Mouse (Mus musculus) limb, embryonic 13.5 days (tissue): ENCODE data around the gene Slc9a3r1. TPM values are rescaled to one million over a fixed set of nuclear protein-coding genes. Genes with fewer than 3 reads are reported as not detected.

Experiments used
- polyA plus RNA-seq: library from polyadenylated mRNA; unstranded; fragments of >200 nt; fragmentation: Nextera tagmentation; extraction: Ambion mirVana; gene quantifications from 2 replicates; pipeline ENCODE4 v1.2.1, GENCODE M21; 2015

Gene Slc9a3r1
- polyA plus RNA-seq, 1 experiment from 2014 or later = 23.4 TPM

Other genes starting within 250 kb of the Slc9a3r1 start
- 0.14 and 0.19 TPM in 2 replicates for gene Cd300lb, start 229.0 kb upstream of the Slc9a3r1 start, polyA plus RNA-seq
- gene Cd300c, start 194.2 kb upstream of the Slc9a3r1 start, polyA plus RNA-seq = not detected in 2 replicates
- gene Cd300ld, start 173.4 kb upstream of the Slc9a3r1 start, polyA plus RNA-seq = 0.14 TPM in 1 of 2 replicates, not detected in the other
- gene Cd300c2, start 161.5 kb upstream of the Slc9a3r1 start, polyA plus RNA-seq = 1.7 and 2.2 TPM in 2 replicates
- not detected in 2 replicates for gene Cd300ld2, start 147.1 kb upstream of the Slc9a3r1 start, polyA plus RNA-seq
- gene Cd300ld4, start 136.3 kb upstream of the Slc9a3r1 start, polyA plus RNA-seq = not detected in 2 replicates
- gene Cd300ld5, start 125.6 kb upstream of the Slc9a3r1 start, polyA plus RNA-seq = not detected in 2 replicates
- gene Cd300ld3, start 114.9 kb upstream of the Slc9a3r1 start, polyA plus RNA-seq = not detected in 2 replicates
- gene Cd300e, start 101.2 kb upstream of the Slc9a3r1 start, polyA plus RNA-seq = 0.09 and 0.23 TPM in 2 replicates
- 1.4 and 1.6 TPM in 2 replicates for gene Rab37, start 71.9 kb upstream of the Slc9a3r1 start, polyA plus RNA-seq
- 0.09 TPM in 1 of 2 replicates, not detected in the other for gene Cd300lf, start 29.3 kb upstream of the Slc9a3r1 start, polyA plus RNA-seq
- 10.9 and 11.4 TPM in 2 replicates for gene Tmem104, start 24.1 kb downstream of the Slc9a3r1 start, polyA plus RNA-seq
- gene Nat9, start 24.5 kb downstream of the Slc9a3r1 start, polyA plus RNA-seq = 25.7 and 26.2 TPM in 2 replicates
- 0.05 and 0.09 TPM in 2 replicates for gene Grin2c, start 103.9 kb downstream of the Slc9a3r1 start, polyA plus RNA-seq
- gene Fdxr, start 113.7 kb downstream of the Slc9a3r1 start, polyA plus RNA-seq = 15.3 and 16.0 TPM in 2 replicates
- gene Fads6, start 134.3 kb downstream of the Slc9a3r1 start, polyA plus RNA-seq = 0.09 and 0.15 TPM in 2 replicates
- 0.11 TPM in 1 of 2 replicates, not detected in the other for gene Otop2, start 143.8 kb downstream of the Slc9a3r1 start, polyA plus RNA-seq
- not detected in 2 replicates for gene Ush1g, start 158.7 kb downstream of the Slc9a3r1 start, polyA plus RNA-seq
- gene Otop3, start 171.4 kb downstream of the Slc9a3r1 start, polyA plus RNA-seq = not detected in 2 replicates
- 2.4 and 3.2 TPM in 2 replicates for gene Hid1, start 204.4 kb downstream of the Slc9a3r1 start, polyA plus RNA-seq
- gene Cdr2l, start 218.6 kb downstream of the Slc9a3r1 start, polyA plus RNA-seq = 11.3 and 11.4 TPM in 2 replicates
- gene Mrpl58, start 240.4 kb downstream of the Slc9a3r1 start, polyA plus RNA-seq = 174 and 178 TPM in 2 replicates